Mouse (Mus musculus) erythroblast, embryonic 14.5 days (primary cell): ENCODE measurements around the gene Slc6a9. TPM values are rescaled to one million over a fixed set of nuclear protein-coding genes. Genes with fewer than 3 reads are reported as not detected.

Experiments used
- H3K27me3 ChIP-seq: 2 replicates; pipeline ENCODE4 v1.6.1; 2012; ENCODE audit warnings: inconsistent platforms; ENCODE audit not compliant: control insufficient read depth
- H3K36me3 ChIP-seq: 2 replicates; pipeline ENCODE4 v1.6.1; 2012; ENCODE audit warnings: mild to moderate bottlenecking, inconsistent platforms; ENCODE audit not compliant: control insufficient read depth
- H3K4me1 ChIP-seq: 2 replicates; pipeline ENCODE4 v1.6.1; 2012; ENCODE audit warnings: inconsistent platforms; ENCODE audit not compliant: control insufficient read depth
- H3K4me3 ChIP-seq: replicated peaks from 2 replicates; pipeline ENCODE3; 2012; ENCODE audit warnings: moderate library complexity, mild to moderate bottlenecking, inconsistent platforms
- H3K9me3 ChIP-seq: 2 replicates; pipeline ENCODE4 v1.6.1; 2012; ENCODE audit warnings: low read length, inconsistent platforms, mixed read lengths; ENCODE audit not compliant: control insufficient read depth
- GATA1 ChIP-seq: IDR thresholded peaks from 2 replicates; pipeline ENCODE4 v1.6.1; 2012; ENCODE audit warnings: low read length, inconsistent platforms, mixed read lengths
- TAL1 ChIP-seq: IDR thresholded peaks from 3 replicates; pipeline ENCODE4 v1.6.1; 2012; ENCODE audit warnings: low read length, inconsistent platforms, mixed read lengths
- polyA plus RNA-seq: library from polyadenylated mRNA; stranded (reverse); fragments of >175 nt; gene quantifications from 2 replicates; pipeline ENCODE4 v1.2.3, GENCODE M21; 2012

Slc6a9 gene
- polyA plus RNA-seq, 1 experiment, result 82.3 TPM

DNA sequence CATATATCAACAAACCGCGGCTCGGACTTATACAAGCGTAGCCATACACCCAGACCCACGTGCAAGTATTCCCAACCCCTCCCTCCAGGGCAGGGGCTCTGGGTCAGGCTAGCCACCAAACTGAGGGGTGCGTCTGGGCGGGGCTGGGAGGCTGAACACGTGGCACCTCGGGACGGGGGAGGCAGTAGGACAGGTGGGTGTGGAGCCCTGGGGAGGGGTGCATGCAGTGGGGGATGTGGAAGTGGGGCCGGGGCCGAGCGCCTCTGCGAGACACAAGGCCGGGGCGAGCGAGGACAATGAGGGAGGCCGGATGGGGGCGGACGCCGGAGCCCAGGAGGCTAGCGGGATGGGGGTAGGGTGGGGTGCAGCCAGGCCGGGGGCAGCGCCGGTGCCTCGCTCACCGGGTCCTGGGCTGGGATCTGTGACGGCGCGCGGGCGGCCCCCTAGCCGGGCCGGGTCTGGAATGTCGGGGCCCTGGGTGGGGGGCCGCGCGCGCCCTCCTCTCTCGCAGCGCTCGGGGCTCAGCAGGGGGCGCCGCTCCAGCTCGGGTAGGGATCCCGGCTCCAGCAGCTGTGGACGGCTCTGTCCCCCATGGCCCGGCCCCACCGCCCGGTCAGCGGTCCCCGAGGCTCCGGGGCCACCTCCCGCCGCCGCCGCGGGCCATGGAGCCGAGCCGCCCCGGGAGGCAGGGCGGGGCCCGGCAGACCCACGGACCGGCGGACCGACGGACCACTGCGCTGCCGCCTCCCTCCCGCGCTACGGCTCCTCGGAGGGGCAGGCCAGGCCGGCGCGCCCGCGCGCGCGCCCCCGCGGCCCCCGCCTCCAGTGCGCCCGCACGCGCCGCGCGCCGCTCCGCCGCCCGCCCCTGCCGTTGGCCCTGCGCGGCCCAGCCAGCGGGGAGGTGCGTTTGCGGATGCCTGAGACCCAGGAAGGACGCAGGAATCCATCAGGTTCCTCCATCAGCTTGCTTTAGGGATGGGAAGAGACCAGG is 48.7 kb downstream of the Slc6a9 start, which contains the start of gene B4galt2:
B4galt2 (minus strand) TSS at position 787 of the 991 bp plus-strand sequence.
- TF ChIP-seq TAL1 (no peak), GATA1 (no peak)
- Histone ChIP-seq H3K27me3 (peaks cover 48% of the 10 kb centered on the region), H3K4me3 (peak within 1 kb of the TSS; percentile 62), H3K36me3 (peaks cover 31% of the 10 kb centered on the region), H3K4me1 (peaks cover 48% of the 10 kb centered on the region), H3K9me3 (no peaks in the 10 kb centered on the region)

DNA sequence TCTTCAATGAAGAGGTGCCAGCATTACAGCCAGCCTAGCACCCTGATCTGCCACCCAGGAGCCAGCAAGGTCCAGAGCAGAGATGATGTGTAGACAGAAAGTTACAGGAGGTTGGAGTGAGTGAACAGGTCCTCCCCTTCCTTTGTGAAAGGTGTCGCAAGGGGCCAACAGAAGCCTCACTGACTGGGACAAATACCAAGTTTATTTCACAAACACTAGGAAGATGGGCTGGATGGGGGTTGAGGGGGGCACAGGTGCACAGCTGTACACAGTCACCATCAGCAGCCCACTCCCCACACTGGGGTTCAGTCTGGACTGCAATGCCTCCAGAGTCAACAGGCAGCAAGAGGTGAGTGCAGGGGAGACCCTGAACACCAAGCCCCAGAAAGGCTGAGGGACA is 49.8 kb downstream of the Slc6a9 start:
- Histone ChIP-seq H3K36me3 (peaks cover 34% of the 10 kb centered on the region), H3K9me3 (no peaks in the 10 kb centered on the region), H3K27me3 (peaks cover 48% of the 10 kb centered on the region), H3K4me1 (peaks cover 50% of the 10 kb centered on the region), H3K4me3 (peak overlapping the region; percentile 62)
- no peak for TF ChIP-seq GATA1
- TF ChIP-seq TAL1, result no peak

DNA sequence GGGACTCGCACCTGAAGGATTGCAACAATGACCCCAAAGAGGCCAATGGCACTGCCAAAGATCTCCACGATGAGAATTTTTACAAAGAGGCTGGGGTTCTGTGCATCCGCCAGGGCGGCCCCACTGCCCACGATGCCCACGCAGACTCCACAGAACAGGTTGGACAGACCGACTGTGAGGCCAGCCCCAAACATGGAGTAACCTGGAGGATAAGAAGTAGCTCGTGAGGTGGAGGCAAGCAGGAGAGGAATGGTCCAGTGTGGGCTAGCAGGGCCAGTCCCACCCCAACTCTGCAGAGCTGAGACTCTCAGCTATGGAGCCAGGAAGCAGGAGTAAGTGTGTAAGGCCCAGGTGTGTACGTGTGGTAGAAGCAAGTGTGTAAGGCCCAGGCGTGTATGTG is 50.8 kb downstream of the Slc6a9 start:
- Histone ChIP-seq H3K27me3 (peaks cover 44% of the 10 kb centered on the region), H3K4me1 (peaks cover 55% of the 10 kb centered on the region), H3K36me3 (peaks cover 44% of the 10 kb centered on the region), H3K4me3 (peak overlapping the region; percentile 92), H3K9me3 (no peaks in the 10 kb centered on the region)
- no peak for TF ChIP-seq TAL1
- TF ChIP-seq GATA1, result no peak

DNA sequence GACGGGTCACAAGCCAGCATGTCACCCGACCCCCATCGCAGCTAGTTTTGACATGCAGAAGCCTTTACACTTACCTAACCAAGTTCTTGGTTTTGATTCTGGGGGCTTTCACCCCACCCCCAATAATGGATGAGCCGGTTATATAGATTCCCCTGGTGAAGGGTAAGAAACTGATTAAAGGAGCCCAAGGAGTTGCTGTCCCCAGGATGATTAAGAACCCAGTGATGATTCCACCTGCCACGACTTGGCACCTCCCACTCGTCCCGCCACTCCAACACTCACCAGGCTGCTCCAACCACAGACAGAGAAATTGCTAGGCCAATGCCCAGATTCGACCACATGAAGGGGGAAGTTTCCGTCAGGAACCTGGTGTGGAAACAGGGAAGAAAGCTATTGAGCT is 51.7 kb downstream of the Slc6a9 start:
- Histone ChIP-seq H3K4me3 (peak overlapping the region; percentile 92), H3K4me1 (peaks cover 64% of the 10 kb centered on the region), H3K9me3 (no peaks in the 10 kb centered on the region), H3K36me3 (peaks cover 52% of the 10 kb centered on the region), H3K27me3 (peaks cover 35% of the 10 kb centered on the region)
- TF ChIP-seq GATA1 (no peak), TAL1 (no peak)

DNA sequence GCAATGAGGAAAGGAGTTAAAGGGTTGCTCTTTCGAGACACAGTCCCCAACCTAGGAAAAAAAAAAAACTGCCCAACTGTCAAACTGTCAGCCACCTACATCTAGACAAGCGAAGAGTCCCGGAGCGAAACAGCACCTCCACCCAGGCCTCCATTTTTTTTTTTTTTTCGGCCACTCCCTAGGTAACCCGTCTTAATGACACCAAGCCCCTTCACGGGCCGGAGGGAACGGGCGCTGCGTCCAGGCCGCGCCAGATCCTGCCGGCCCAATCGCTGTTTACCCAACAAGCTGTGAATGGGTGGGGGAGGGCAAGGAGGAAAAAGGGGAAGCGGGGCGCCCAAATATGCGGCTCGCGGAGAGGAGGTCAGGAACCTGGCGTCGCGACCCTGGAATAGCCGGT is 52.3 kb downstream of the Slc6a9 start:
- H3K9me3 ChIP-seq, result no peaks in the 10 kb centered on the region
- H3K4me3 ChIP-seq, result peak overlapping the region; percentile 92
- H3K36me3 ChIP-seq, result peaks cover 52% of the 10 kb centered on the region
- TF ChIP-seq GATA1 (no peak), TAL1 (no peak)
- peaks cover 28% of the 10 kb centered on the region for H3K27me3 ChIP-seq
- peaks cover 71% of the 10 kb centered on the region for H3K4me1 ChIP-seq

DNA sequence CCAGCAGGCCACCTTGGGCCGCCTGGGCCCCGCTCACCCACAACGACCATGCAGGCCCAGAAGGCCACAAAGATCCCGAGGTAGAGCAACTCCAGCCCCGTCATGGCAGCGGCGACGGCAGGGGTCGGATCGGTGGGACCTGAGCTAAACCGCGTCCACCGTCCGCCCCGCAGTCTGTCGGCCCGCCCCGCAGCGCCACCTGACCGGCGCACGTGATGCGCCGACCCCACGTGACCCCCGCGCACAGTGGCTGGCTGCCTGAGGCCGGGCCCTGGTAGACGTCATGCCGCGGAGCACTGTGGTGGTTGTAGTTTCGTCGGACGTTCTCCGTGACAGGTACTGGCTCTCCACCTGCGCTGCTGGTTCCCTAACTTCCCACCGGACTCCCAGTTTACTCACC is 52.8 kb downstream of the Slc6a9 start, which contains the start of gene Atp6v0b:
Atp6v0b (minus strand) TSS at position 201 of the 400 bp plus-strand sequence.
- Histone ChIP-seq H3K27me3 (peaks cover 23% of the 10 kb centered on the region), H3K4me3 (peak within 1 kb of the TSS; percentile 92), H3K36me3 (peaks cover 52% of the 10 kb centered on the region), H3K9me3 (no peaks in the 10 kb centered on the region), H3K4me1 (peaks cover 73% of the 10 kb centered on the region)
- TF ChIP-seq GATA1 (no peak), TAL1 (no peak)

DNA sequence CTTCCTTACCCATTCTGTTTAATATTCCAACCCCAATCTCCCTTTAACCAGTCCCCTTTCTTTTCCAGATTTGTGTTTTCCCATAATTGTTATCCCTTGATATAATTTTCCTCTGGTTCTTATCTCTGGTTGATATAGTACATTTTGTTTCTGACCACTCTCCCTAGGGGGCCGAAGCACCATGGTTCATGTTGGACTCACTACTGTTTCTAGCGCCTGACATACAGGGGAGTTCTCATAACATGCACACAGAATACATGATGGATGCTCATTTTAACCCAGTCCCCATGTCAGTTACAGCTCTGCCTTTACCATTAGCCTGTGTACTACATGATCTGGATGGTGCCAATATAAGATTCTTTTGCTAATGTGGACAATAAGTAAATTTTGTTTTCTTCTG is 53.6 kb downstream of the Slc6a9 start:
- Histone ChIP-seq H3K9me3 (no peaks in the 10 kb centered on the region), H3K36me3 (peaks cover 52% of the 10 kb centered on the region), H3K4me3 (peak overlapping the region; percentile 92), H3K27me3 (peaks cover 15% of the 10 kb centered on the region), H3K4me1 (peaks cover 74% of the 10 kb centered on the region)
- no peak for TF ChIP-seq TAL1
- no peak for TF ChIP-seq GATA1

DNA sequence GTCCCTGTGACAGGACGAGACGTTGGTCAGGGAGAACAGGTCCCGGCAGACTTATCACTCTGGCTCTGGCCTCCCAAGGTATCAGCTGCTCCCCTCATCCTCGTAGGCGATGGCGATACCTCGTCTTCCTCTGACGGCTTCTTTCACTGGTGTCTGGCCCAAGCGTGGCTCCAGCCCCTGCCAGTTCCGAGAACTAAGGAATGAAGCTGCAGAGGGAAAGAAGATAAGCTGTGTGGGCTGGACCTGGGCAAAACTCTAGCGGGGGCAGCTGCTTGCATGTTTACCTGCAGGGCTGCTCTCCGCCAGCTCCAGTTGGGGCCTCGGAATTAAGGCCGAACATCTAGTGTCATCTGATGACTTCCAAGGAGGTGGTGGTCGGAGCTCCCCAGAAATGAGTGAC is 55.2 kb downstream of the Slc6a9 start:
- no peaks in the 10 kb centered on the region; the same call in 1 of the 2 replicates for H3K27me3 ChIP-seq
- H3K9me3 ChIP-seq, result no peaks in the 10 kb centered on the region
- H3K4me1 ChIP-seq, result peaks cover 63% of the 10 kb centered on the region
- no peak for TF ChIP-seq GATA1
- TF ChIP-seq TAL1, result no peak
- peaks cover 54% of the 10 kb centered on the region for H3K36me3 ChIP-seq
- no peak overlapping the region for H3K4me3 ChIP-seq

DNA sequence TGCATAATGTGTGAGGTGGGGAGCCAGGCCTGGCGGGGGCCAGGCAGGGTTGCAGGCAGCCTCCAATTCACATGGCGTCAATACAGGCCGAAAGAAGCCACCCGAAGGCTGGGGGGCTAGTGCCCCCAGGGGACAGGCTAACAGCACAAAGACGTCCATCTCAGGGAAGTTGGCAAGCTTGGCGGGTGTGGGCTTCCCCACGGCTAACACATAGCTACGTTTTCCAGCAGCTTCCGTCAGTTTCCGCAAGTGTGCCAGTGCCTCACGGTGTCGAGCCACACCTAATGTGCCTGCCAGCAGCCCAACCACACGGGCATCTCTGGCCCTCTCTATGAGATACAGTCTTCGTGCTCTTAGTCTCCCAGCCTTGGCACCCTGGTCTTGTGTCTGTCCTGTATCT is 55.7 kb downstream of the Slc6a9 start:
- TF ChIP-seq GATA1 (no peak), TAL1 (no peak)
- H3K36me3 ChIP-seq, result peaks cover 54% of the 10 kb centered on the region
- peak overlapping the region; percentile 4 for H3K4me3 ChIP-seq
- no peaks in the 10 kb centered on the region for H3K27me3 ChIP-seq
- H3K9me3 ChIP-seq, result no peaks in the 10 kb centered on the region
- peaks cover 58% of the 10 kb centered on the region for H3K4me1 ChIP-seq

DNA sequence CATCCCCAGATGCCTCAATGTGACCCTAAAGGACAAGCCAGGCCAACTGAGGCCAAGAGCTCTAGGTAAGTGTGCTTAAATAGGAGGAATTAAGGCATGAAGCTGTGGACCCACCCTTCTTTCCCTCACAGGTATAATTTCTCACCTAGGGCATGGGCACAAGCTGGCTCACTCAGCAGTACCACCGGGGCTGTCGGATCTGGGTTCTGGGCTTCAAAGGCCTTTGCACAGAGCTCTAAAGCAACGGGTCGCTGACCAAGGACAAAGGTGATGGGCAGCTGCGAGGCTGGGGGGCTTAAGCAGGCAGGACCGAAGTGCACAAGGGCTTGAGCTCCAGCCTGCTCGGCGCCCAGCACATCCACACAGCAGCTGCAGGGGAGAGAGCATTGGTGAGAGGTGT is 56.4 kb downstream of the Slc6a9 start:
- TF ChIP-seq GATA1, result no peak
- TF ChIP-seq TAL1, result no peak
- H3K4me3 ChIP-seq, result peak overlapping the region; percentile 65
- no peaks in the 10 kb centered on the region for H3K9me3 ChIP-seq
- H3K27me3 ChIP-seq, result no peaks in the 10 kb centered on the region
- H3K36me3 ChIP-seq, result peaks cover 54% of the 10 kb centered on the region
- H3K4me1 ChIP-seq, result peaks cover 50% of the 10 kb centered on the region
